Mouse (Mus musculus) neutrophil, adult 65 days (primary cell): ENCODE results near the gene Hist1h1b. TPM values are rescaled to one million over a fixed set of nuclear protein-coding genes. Genes with fewer than 3 reads are reported as not detected.

ENCODE experiments used
- total RNA-seq: library from RNA; stranded (reverse); gene quantifications from 2 replicates; pipeline ENCODE4 v1.2.4, GENCODE M21; 2023

Hist1h1b gene
- total RNA-seq = 343 and 349 TPM in 2 replicates

DNA sequence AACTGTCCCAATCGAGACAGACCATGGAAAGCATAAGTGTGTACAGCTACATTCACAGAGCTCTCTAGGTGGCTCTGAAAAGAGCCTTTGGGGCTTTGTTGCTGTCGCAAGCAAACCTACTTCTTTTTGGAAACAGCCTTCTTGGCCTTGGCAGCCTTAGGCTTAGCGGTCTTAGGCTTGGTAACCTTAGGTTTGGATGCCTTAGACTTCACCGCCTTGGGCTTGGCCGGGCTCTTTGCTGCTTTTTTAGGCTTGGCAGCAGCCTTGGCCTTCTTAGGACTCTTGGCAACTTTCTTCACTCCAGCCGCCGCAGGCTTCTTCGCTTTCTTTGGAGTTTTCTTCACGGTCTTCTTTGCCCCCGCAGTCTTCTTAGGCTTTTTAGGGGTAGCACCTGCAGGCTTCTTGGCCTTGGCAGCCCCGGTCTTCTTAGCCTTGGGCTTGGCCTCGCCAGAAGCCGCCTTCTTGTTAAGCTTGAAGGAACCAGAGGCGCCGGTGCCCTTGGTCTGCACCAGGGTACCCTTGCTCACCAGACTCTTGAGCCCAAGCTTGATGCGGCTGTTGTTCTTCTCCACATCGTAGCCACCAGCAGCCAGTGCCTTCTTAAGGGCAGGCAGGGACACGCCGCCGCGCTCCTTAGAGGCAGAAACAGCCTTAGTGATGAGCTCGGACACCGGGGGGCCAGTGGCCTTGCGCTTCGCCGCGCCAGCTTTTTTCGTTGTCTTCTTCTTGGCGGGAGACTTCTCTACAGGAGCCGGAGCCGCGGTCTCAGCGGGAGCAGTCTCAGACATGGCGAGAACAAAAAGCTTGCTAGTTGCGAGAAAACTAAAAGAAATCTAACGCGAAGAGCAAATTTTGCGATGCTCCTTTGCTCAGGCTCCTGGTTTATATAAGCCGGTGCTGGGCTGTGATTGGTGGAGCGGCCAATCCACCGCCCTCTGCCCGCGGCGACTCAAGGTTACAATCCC, at the start of gene Hist1h1b:
Gene Hist1h1b (minus strand): TSS at position 859 of the 965 bp plus-strand sequence.

DNA sequence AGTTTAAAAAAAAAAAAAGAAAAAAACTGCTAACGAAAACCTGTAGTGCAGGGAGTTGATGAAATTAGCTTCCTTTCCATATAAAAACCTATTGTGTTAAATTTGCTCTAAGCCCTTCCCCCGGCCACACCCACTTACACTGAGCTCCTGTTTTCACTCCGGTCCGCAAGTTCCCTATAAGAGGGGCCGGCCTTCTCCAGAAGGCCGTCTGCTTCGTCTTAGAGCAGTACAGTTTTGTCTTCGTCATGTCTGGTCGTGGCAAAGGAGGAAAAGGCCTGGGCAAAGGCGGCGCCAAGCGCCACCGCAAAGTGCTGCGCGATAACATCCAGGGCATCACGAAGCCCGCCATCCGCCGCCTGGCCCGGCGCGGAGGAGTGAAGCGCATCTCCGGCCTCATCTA, 31.1 kb upstream of the Hist1h1b start, which contains the start of gene Hist1h4m:
Gene Hist1h4m (plus strand): TSS at position 208 of the 400 bp plus-strand sequence.

DNA sequence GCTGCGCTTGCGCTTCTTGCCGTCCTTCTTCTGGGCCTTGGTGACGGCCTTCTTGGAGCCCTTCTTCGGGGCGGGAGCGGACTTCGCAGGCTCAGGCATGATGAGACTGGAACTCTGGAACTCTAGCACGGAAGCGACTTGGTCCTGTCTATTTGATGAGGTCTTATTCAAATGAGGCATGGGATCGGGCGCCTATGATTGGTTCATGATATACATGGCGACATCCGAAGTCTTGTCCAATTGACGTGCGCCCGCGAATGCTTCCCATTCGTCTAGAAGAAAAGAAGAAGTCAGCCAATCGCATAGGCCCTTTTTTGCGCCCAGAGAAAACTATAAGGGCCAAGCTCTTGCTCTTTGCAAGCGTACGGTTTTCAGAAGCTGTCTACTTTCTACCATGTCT, 29.6 kb upstream of the Hist1h1b start, which contains the start of the genes Hist1h2bq and Hist1h2ao:
Gene Hist1h2bq (minus strand): TSS at position 125 of the 400 bp plus-strand sequence.
Gene Hist1h2ao (plus strand): TSS at position 393 of the 400 bp plus-strand sequence.

DNA sequence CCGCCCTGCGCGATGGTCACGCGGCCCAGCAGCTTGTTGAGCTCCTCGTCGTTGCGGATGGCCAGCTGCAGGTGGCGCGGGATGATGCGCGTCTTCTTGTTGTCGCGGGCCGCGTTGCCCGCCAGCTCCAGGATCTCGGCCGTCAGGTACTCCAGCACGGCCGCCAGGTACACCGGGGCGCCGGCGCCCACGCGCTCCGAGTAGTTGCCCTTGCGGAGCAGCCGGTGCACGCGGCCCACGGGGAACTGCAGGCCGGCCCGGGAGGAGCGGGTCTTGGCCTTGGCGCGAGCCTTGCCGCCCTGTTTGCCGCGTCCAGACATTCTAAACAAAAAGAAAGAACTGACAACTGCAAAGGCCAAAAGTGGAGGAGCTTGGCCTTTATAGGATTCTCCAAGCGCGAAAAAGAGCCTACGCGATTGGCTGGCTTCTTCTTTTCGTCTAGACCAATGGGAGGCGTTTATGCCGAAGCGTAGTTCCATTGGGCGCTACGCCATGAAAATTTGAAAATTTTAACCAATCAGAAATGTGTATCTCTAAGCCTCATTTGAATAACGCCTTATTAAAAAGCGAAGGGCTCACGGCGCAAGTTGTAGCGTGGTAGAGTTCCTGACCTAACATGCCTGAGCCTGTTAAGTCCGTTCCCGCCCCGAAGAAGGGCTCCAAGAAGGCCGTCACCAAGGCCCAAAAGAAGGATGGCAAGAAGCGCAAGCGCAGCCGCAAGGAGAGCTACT, 6.6 kb upstream of the Hist1h1b start, which contains the start of the genes Hist1h2an and Hist1h2bp:
Gene Hist1h2an (minus strand): TSS at position 320 of the 731 bp plus-strand sequence.
Gene Hist1h2bp (plus strand): TSS at position 563 of the 731 bp plus-strand sequence.

DNA sequence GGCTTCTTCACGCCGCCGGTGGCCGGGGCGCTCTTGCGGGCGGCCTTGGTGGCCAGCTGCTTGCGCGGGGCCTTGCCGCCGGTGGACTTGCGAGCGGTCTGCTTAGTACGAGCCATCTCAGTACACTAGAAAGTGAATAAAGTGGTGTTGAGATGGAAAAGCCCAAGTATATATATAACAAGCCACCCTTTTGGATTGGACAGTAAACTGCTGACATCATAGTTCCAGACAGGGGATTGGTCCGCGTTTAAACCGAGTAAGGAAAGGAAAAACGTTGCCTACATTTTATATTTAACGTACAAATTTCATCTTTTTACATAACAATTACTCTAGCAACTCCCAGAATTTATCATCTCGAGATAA, 2.8 kb upstream of the Hist1h1b start, which contains the start of gene Hist1h3i:
Gene Hist1h3i (minus strand): TSS at position 116 of the 363 bp plus-strand sequence.

DNA sequence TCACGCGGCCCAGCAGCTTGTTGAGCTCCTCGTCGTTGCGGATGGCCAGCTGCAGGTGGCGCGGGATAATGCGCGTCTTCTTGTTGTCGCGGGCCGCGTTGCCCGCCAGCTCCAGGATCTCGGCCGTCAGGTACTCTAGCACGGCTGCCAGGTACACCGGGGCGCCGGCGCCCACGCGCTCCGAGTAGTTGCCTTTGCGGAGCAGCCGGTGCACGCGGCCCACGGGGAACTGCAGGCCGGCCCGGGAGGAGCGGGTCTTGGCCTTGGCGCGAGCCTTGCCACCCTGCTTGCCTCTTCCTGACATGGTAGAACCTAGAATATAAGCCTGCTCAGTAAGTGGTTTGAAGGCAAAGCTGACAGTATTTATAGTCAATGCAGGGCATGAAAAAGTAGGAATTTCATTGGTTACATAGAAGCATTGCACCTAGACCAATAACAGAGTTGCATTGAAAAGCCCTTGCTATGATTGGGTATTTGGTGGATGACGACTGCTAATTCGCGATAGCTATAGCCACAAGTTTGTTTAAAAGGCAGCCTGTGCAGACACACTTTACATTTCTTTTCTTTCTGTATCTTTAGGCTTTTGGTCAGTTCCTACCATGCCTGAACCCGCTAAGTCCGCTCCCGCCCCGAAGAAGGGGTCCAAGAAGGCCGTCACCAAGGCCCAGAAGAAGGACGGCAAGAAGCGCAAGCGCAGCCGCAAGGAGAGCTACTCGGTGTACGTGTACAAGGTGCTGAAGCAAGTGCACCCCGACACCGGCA, 26.7 kb downstream of the Hist1h1b start, which contains the start of the genes Hist1h2ak and Hist1h2bn:
Gene Hist1h2ak (minus strand): TSS at position 304 of the 762 bp plus-strand sequence.
Gene Hist1h2bn (plus strand): TSS at position 600 of the 762 bp plus-strand sequence.

DNA sequence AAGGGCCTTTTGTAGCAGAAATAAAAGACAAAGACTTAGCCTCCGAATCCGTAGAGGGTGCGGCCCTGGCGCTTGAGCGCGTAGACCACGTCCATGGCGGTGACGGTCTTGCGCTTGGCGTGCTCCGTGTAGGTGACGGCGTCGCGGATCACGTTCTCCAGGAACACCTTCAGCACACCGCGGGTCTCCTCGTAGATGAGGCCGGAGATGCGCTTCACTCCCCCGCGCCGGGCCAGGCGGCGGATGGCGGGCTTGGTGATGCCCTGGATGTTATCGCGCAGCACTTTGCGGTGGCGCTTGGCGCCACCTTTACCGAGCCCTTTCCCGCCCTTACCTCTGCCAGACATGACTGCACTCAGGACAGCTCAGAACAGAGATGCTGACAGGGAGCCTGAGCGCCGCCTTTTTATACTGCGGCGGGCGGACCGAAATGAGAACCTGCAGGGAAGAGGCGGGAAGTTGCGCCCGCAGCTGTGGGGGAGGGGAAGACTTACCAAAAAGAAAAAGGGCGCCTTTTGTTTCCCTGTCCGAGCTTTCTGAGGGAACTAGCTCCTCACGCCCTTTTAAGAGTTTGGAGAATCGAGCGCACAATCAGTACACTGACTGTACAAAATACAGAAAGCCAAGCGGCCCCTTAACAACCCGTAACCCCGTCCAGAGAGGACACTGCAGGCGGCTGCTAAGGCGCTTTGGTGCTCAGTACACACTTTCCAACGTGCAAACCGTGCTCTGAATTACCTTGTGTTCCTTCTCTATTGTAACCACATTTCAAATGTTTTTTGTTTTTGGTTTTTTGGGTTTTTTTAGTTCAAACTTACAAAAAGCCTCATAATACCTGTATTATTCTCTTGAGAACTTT, 30.0 kb downstream of the Hist1h1b start, which contains the start of gene Hist1h4k:
Gene Hist1h4k (minus strand): TSS at position 347 of the 859 bp plus-strand sequence.

DNA sequence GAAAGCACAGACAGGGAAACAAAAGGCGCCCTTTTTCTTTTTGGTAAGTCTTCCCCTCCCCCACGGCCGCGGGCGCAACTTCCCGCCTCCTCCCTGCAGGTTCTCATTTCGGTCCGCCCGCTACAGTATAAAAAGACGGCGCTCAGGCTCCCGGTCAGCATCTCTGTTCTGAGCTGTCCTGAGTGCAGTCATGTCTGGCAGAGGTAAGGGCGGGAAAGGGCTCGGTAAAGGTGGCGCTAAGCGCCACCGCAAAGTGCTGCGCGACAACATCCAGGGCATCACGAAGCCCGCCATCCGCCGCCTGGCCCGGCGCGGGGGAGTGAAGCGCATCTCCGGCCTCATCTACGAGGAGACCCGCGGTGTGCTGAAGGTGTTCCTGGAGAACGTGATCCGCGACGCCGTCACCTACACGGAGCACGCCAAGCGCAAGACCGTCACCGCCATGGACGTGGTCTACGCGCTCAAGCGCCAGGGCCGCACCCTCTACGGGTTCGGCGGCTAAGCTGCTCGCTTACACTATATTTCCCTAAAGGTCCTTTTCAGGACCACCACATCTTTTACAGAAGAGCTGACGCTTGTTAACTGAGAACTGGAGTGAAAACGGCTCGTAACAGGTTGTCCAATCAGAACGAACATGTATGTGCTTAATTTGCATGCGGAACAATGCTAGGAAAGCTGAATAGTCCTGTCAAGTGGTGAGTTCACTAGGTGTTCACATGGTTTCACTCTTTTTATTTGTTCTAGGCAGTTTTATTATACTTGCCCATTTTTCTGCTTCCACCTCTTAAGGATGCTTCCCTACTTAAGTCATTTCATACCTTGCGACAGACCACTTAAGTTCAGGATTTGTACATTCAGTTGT, 45.3 kb downstream of the Hist1h1b start, which contains the start of gene Hist1h4j:
Gene Hist1h4j (plus strand): TSS at position 159 of the 862 bp plus-strand sequence.

Other genes starting within 250 kb of the Hist1h1b start
- gene Zkscan8, start 249.5 kb downstream of the Hist1h1b start, total RNA-seq = 2.6 and 3.3 TPM in 2 replicates
- gene Olfr1366, start 237.8 kb downstream of the Hist1h1b start, total RNA-seq = not detected in 2 replicates
- gene Olfr1535, start 220.7 kb downstream of the Hist1h1b start, total RNA-seq = not detected in 2 replicates
- gene Olfr1364, start 198.9 kb downstream of the Hist1h1b start, total RNA-seq = not detected in 2 replicates
- gene Olfr1362, start 166.6 kb downstream of the Hist1h1b start, total RNA-seq = not detected in 2 replicates
- gene Olfr11, start 138.1 kb downstream of the Hist1h1b start, total RNA-seq = not detected in 2 replicates
- gene Olfr1361, start 117.2 kb downstream of the Hist1h1b start, total RNA-seq = not detected in 2 replicates
- gene Olfr1360, start 103.2 kb downstream of the Hist1h1b start, total RNA-seq = not detected in 2 replicates
- not detected in 2 replicates for gene Olfr1359, start 82.5 kb downstream of the Hist1h1b start, total RNA-seq
- gene Hist1h2bl, start 64.5 kb downstream of the Hist1h1b start, total RNA-seq = 555 and 664 TPM in 2 replicates
- gene Hist1h2ai, start 64.2 kb downstream of the Hist1h1b start, total RNA-seq = 246 and 285 TPM in 2 replicates
- 883 and 948 TPM in 2 replicates for gene Hist1h3h, start 63.0 kb downstream of the Hist1h1b start, total RNA-seq
- 134 and 170 TPM in 2 replicates for gene Hist1h2bm, start 58.6 kb downstream of the Hist1h1b start, total RNA-seq
- 66.9 and 93.4 TPM in 2 replicates for gene Hist1h4j, start 45.6 kb downstream of the Hist1h1b start, total RNA-seq
- 1,648 and 2,005 TPM in 2 replicates for gene Hist1h4k, start 30.1 kb downstream of the Hist1h1b start, total RNA-seq
- 280 and 284 TPM in 2 replicates for gene Hist1h2ak, start 26.8 kb downstream of the Hist1h1b start, total RNA-seq
- 414 and 492 TPM in 2 replicates for gene Hist1h2bn, start 26.5 kb downstream of the Hist1h1b start, total RNA-seq
- 850 and 1,006 TPM in 2 replicates for gene Hist1h3i, start 2.7 kb upstream of the Hist1h1b start, total RNA-seq
- gene Hist1h2an, start 6.6 kb upstream of the Hist1h1b start, total RNA-seq = 108 and 113 TPM in 2 replicates
- 316 and 334 TPM in 2 replicates for gene Hist1h2bp, start 6.8 kb upstream of the Hist1h1b start, total RNA-seq
- gene Hist1h2bq, start 29.6 kb upstream of the Hist1h1b start, total RNA-seq = 732 and 971 TPM in 2 replicates
- 940 and 1,538 TPM in 2 replicates for gene Hist1h2ao, start 29.8 kb upstream of the Hist1h1b start, total RNA-seq
- gene Hist1h4m, start 31.1 kb upstream of the Hist1h1b start, total RNA-seq = 869 and 934 TPM in 2 replicates
- 196 and 307 TPM in 2 replicates for gene Hist1h4n, start 51.6 kb upstream of the Hist1h1b start, total RNA-seq
- gene Hist1h2ap, start 52.9 kb upstream of the Hist1h1b start, total RNA-seq = 286 and 375 TPM in 2 replicates
- 735 and 957 TPM in 2 replicates for gene Hist1h2br, start 53.1 kb upstream of the Hist1h1b start, total RNA-seq
- 0.36 and 0.54 TPM in 2 replicates for gene Zfp184, start 164.5 kb upstream of the Hist1h1b start, total RNA-seq
- gene Pom121l2, start 200.6 kb upstream of the Hist1h1b start, total RNA-seq = not detected in 2 replicates
- 1.2 and 3.2 TPM in 2 replicates for gene Prss16, start 229.1 kb upstream of the Hist1h1b start, total RNA-seq